Mouse (Mus musculus) hindbrain, embryonic 11.5 days (tissue): ENCODE data around the gene Tmem59l. TPM values are rescaled to one million over a fixed set of nuclear protein-coding genes. Genes with fewer than 3 reads are reported as not detected.
A peak's percentile ranks its signal among the peaks of the same experiment; 100 is the strongest.

Experiments used
- ATAC-seq: fragments of 200-750 bp; cut with Nextera tagmentation; 2 replicates; pipeline ENCODE4 v1.8.0; 2017; ENCODE audit warnings: mild to moderate bottlenecking, moderate TSS enrichment, moderate library complexity; ENCODE audit not compliant: low FRiP score
- DNase-seq: peaks from one replicate; pipeline ENCODE4 v3.0.0-alpha.2; 2015; ENCODE audit warnings: low spot score
- H3K27ac ChIP-seq: fragments of 300-500 bp; sonication (generic); 2 replicates; pipeline ENCODE4 v1.5.1; 2014; ENCODE audit warnings: mild to moderate bottlenecking, low read depth, low read length
- H3K27me3 ChIP-seq: fragments of 300-500 bp; sonication (generic); 2 replicates; pipeline ENCODE4 v1.6.1; 2014; ENCODE audit warnings: mild to moderate bottlenecking, low read length, moderate library complexity, mixed read lengths; ENCODE audit not compliant: control insufficient read depth, insufficient read depth
- H3K36me3 ChIP-seq: fragments of 300-500 bp; sonication (generic); 2 replicates; pipeline ENCODE4 v1.6.1; 2014; ENCODE audit warnings: mild to moderate bottlenecking, low read length, moderate library complexity, mixed read lengths; ENCODE audit not compliant: control insufficient read depth, insufficient read depth
- H3K4me1 ChIP-seq: fragments of 300-500 bp; sonication (generic); replicated peaks from 2 replicates; pipeline ENCODE4 v1.6.1; 2014; ENCODE audit warnings: low read length, mixed read lengths; ENCODE audit not compliant: control insufficient read depth, insufficient read depth
- H3K4me2 ChIP-seq: fragments of 300-500 bp; sonication (generic); replicated peaks from 2 replicates; pipeline ENCODE4 v1.6.1; 2014; ENCODE audit warnings: mild to moderate bottlenecking, low read depth, low read length
- H3K4me3 ChIP-seq: fragments of 300-500 bp; sonication (generic); 2 replicates; pipeline ENCODE4 v1.5.1; 2014; ENCODE audit warnings: low read depth, low read length
- H3K9ac ChIP-seq: fragments of 300-500 bp; sonication (generic); 2 replicates; pipeline ENCODE4 v1.6.1; 2014; ENCODE audit warnings: low read depth, low read length
- H3K9me3 ChIP-seq: fragments of 300-500 bp; sonication (generic); 2 replicates; pipeline ENCODE4 v1.6.1; 2016; ENCODE audit warnings: low read length; ENCODE audit not compliant: control insufficient read depth
- whole genome bisulfite sequencing: fragments of 180-500 bp; shearing (Covaris S2); extraction: QIAGEN DNeasy Blood & Tissue Kit; methylation state at CpG from one replicate; pipeline ENCODE4 v1.1.7; 2014; 5-methylcytosine and 5-hydroxymethylcytosine counted together
- polyA plus RNA-seq: library from polyadenylated mRNA; unstranded; fragments of >200 nt; fragmentation: Nextera tagmentation; extraction: Ambion mirVana; gene quantifications from 2 replicates; pipeline ENCODE4 v1.2.1, GENCODE M21; 2014

Gene Tmem59l
- polyA plus RNA-seq, 1 experiment from 2014 or later: 15.6 TPM

- H3K9ac ChIP-seq: peak within 1 kb of the TSS; percentile 84
- no peaks in the 10 kb centered on the region for H3K27me3 ChIP-seq
- H3K4me1 ChIP-seq: peaks cover 5% of the 10 kb centered on the region; the same call in 1 of the 2 replicates
- H3K36me3 ChIP-seq: peaks cover 9% of the 10 kb centered on the region; the same call in 1 of the 2 replicates
- peak within 1 kb of the TSS; percentile 74 for H3K27ac ChIP-seq
- peak; percentile 99 for DNase-seq
- 0% methylated on average over 33 of the region's 61 CpGs for WGBS
- H3K4me2 ChIP-seq: peak within 1 kb of the TSS; percentile 84
- H3K9me3 ChIP-seq: no peaks in the 10 kb centered on the region
- H3K4me3 ChIP-seq: peak within 1 kb of the TSS; percentile 67
- ATAC-seq: peak; percentile 94
Observed at GRCm38 (mm10) chr8:70527512-70528181, 40.5 kb upstream of the Tmem59l start, which contains the start of the genes Fkbp8 and Kxd1. TSS of gene Fkbp8 (plus strand) at chr8:70527724. TSS of gene Kxd1 (minus strand) at chr8:70527956.

GRCm38 (mm10) chr8:70527111-70527511 is 40.0 kb upstream of the Tmem59l start:
- Histone ChIP-seq H3K4me2 (peak overlapping the region; percentile 65), H3K4me3 (peak overlapping the region; percentile 67), H3K27me3 (no peaks in the 10 kb centered on the region), H3K27ac (no peak overlapping the region), H3K9me3 (no peaks in the 10 kb centered on the region), H3K9ac (peak overlapping the region; percentile 55), H3K36me3 (peaks cover 5% of the 10 kb centered on the region; the same call in 1 of the 2 replicates), H3K4me1 (peaks cover 8% of the 10 kb centered on the region; the same call in 1 of the 2 replicates)
- ATAC-seq (0 out of 2 replicates have a peak, but pooled peaks have one; percentile 26), DNase-seq (no peak)
- WGBS: 1% methylated on average over 8 of the region's 8 CpGs

- peak overlapping the region; percentile 60 for H3K4me2 ChIP-seq
- peak overlapping the region; percentile 78 for H3K9ac ChIP-seq
- H3K27ac ChIP-seq: peak overlapping the region; percentile 58
- under 1% methylated on average over 51 of the region's 51 CpGs for WGBS
- H3K36me3 ChIP-seq: no peaks in the 10 kb centered on the region
- peak overlapping the region; percentile 79 for H3K4me3 ChIP-seq
- H3K4me1 ChIP-seq: peaks cover 4% of the 10 kb centered on the region; the same call in 1 of the 2 replicates
- H3K9me3 ChIP-seq: no peaks in the 10 kb centered on the region
- peak; percentile 81 for ATAC-seq
- H3K27me3 ChIP-seq: no peaks in the 10 kb centered on the region
- DNase-seq: peak; percentile 97
Observed at GRCm38 (mm10) chr8:70522592-70523403, 35.6 kb upstream of the Tmem59l start.

GRCm38 (mm10) chr8:70519606-70520005 is 32.4 kb upstream of the Tmem59l start:
- ATAC-seq (no peak), DNase-seq (no peak)
- H3K27ac ChIP-seq: no peak overlapping the region
- no peaks in the 10 kb centered on the region for H3K9me3 ChIP-seq
- H3K4me3 ChIP-seq: no peak overlapping the region
- peaks cover 3% of the 10 kb centered on the region; the same call in 1 of the 2 replicates for H3K36me3 ChIP-seq
- H3K27me3 ChIP-seq: no peaks in the 10 kb centered on the region
- WGBS: 72% methylated on average over 2 of the region's 2 CpGs
- peaks cover 3% of the 10 kb centered on the region; the same call in 1 of the 2 replicates for H3K4me1 ChIP-seq
- no peak overlapping the region for H3K9ac ChIP-seq
- no peak overlapping the region for H3K4me2 ChIP-seq

- 92% methylated on average over 6 of the region's 6 CpGs for WGBS
- no peak overlapping the region for H3K9ac ChIP-seq
- H3K4me1 ChIP-seq: peaks cover 3% of the 10 kb centered on the region; the same call in 1 of the 2 replicates
- H3K4me2 ChIP-seq: no peak overlapping the region
- H3K4me3 ChIP-seq: no peak overlapping the region
- no peaks in the 10 kb centered on the region for H3K27me3 ChIP-seq
- H3K36me3 ChIP-seq: peaks cover 3% of the 10 kb centered on the region; the same call in 1 of the 2 replicates
- no peaks in the 10 kb centered on the region for H3K9me3 ChIP-seq
- H3K27ac ChIP-seq: no peak overlapping the region
- DNase-seq (no peak), ATAC-seq (no peak)
Observed at GRCm38 (mm10) chr8:70519043-70519442, 31.9 kb upstream of the Tmem59l start.

GRCm38 (mm10) chr8:70517940-70518643 is 30.9 kb upstream of the Tmem59l start:
- no peaks in the 10 kb centered on the region for H3K9me3 ChIP-seq
- peaks cover 3% of the 10 kb centered on the region; the same call in 1 of the 2 replicates for H3K36me3 ChIP-seq
- H3K27ac ChIP-seq: no peak overlapping the region
- peaks cover 3% of the 10 kb centered on the region; the same call in 1 of the 2 replicates for H3K4me1 ChIP-seq
- H3K4me2 ChIP-seq: no peak overlapping the region
- no peak for DNase-seq
- ATAC-seq: no peak
- 79% methylated on average over 10 of the region's 10 CpGs for WGBS
- H3K27me3 ChIP-seq: no peaks in the 10 kb centered on the region
- no peak overlapping the region for H3K9ac ChIP-seq
- no peak overlapping the region for H3K4me3 ChIP-seq

- ATAC-seq: no peak
- Histone ChIP-seq H3K27ac (no peak overlapping the region), H3K4me3 (no peak overlapping the region), H3K9me3 (no peaks in the 10 kb centered on the region), H3K9ac (no peak overlapping the region), H3K27me3 (no peaks in the 10 kb centered on the region), H3K36me3 (peaks cover 5% of the 10 kb centered on the region; the same call in 1 of the 2 replicates), H3K4me2 (no peak overlapping the region), H3K4me1 (peaks cover 6% of the 10 kb centered on the region; the same call in 1 of the 2 replicates)
- no peak for DNase-seq
- 89% methylated on average over 2 of the region's 2 CpGs for WGBS
Observed at GRCm38 (mm10) chr8:70513441-70513840, 26.3 kb upstream of the Tmem59l start.

- H3K4me2 ChIP-seq: no peak overlapping the region
- no peak overlapping the region for H3K27ac ChIP-seq
- H3K9me3 ChIP-seq: no peaks in the 10 kb centered on the region
- peaks cover 10% of the 10 kb centered on the region for H3K36me3 ChIP-seq
- H3K9ac ChIP-seq: no peak overlapping the region
- 91% methylated on average over 11 of the region's 11 CpGs for WGBS
- H3K4me1 ChIP-seq: peaks cover 6% of the 10 kb centered on the region; the same call in 1 of the 2 replicates
- H3K27me3 ChIP-seq: no peaks in the 10 kb centered on the region
- H3K4me3 ChIP-seq: no peak overlapping the region
- ATAC-seq: no peak
- DNase-seq: no peak
Observed at GRCm38 (mm10) chr8:70512253-70512903, 25.2 kb upstream of the Tmem59l start.
